Mouse (Mus musculus): Measurements from ENCODE around the gene Elof1. TPM values are rescaled to one million over a fixed set of nuclear protein-coding genes. Genes with fewer than 3 reads are reported as not detected.

Gene Elof1
- total RNA-seq, 1 experiment: 85.3 TPM

DNA sequence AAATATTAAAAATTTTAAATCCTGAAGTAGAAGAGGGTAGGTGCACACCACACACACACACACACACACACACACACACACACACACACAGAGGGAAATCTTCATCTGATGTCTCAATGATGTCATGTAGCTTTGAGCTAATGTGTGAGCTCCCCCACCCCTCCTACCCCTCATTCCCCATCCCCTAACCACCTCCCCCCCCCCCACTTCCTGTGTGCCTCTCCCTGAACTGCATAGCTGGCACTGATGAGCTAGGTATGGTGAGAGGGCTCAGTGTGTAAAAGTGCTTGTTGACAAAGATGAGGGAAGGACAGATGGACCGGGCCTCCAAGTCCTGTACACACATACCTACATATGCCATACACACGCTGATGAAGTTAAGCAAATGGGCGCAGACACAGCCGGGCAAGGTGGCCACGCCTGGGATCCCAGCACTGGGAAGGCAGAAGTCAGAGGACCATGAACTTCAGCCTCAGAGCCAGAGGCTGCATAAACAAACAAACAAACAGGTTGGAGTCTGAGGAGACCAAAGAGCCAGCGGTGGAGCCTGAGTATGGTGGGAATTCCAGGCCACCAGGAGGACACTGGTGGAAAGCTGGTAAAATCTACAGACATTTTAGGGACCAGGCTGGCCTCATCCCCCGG, 17.4 kb upstream of the Elof1 start:
- Histone ChIP-seq H3K9me3 (ENCODE audit: control insufficient read depth, insufficient read depth, low read depth, low read length) (no peaks in the 10 kb centered on the region), H3K27ac (ENCODE audit: insufficient read depth, low read depth, low read length, poor library complexity, severe bottlenecking) (no peak overlapping the region), H3K4me1 (ENCODE audit: control insufficient read depth in 2 of 2, insufficient read depth in 2 of 2, low read length in 2 of 2, poor library complexity in 1 of 2) (peaks cover 2 to 19% of the 10 kb centered on the region in 2 experiments; a peak in 2 of 4 replicates), H3K9ac (ENCODE audit: insufficient read depth, low read depth, low read length, poor library complexity, severe bottlenecking) (no peak overlapping the region), H3K4me3 (ENCODE audit: insufficient read depth in 1 of 2, low read depth in 1 of 2, low read length in 2 of 2, poor library complexity in 1 of 2, severe bottlenecking in 1 of 2) (no peak overlapping the region), H3K36me3 (ENCODE audit: control insufficient read depth, insufficient read depth, low read length, poor library complexity, severe bottlenecking) (no peaks in the 10 kb centered on the region)
- DNase-seq (ENCODE audit: low read depth, low spot score): no peak
- no peak for TF ChIP-seq HCFC1 (IDR thresholded peaks at IDR 0.05; ENCODE audit: borderline replicate concordance, insufficient read depth, low read length)
- no peak for TF ChIP-seq ZC3H11A (IDR thresholded peaks at IDR 0.05; ENCODE audit: borderline replicate concordance, low read depth, low read length)
- no peak for TF ChIP-seq CHD2 (IDR thresholded peaks at IDR 0.05; ENCODE audit: low read depth, low read length)
- no peak for TF ChIP-seq ZNF384 (IDR thresholded peaks at IDR 0.05; ENCODE audit: low read depth, low read length)
- no peak for TF ChIP-seq MAFK (IDR thresholded peaks at IDR 0.05; ENCODE audit: insufficient read depth, low read depth, low read length)
- in situ Hi-C loops (cut with MboI; ENCODE audit: low sequenced_read_pairs in 2 of 2, unreplicated experiment in 2 of 2): no loop called here

DNA sequence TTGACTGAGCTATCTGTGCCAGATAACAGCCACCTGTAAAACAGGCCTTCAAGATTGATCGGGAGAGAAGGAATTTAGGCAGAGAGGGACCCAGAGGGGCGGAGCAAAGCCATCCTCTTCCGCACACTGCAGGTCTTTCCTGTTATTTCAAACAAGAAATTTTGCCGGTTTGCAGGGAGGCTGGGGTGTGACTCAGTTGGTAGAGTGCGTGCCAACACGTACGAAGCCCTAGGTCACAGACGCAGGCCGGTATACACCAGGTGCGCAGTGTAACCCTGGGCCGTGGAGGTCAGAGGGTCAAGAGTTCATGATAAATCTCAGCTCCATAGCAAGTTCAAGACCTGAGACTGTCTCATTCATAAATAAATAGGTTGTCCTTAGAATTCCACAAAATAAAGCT, 15.2 kb upstream of the Elof1 start:
- no peak overlapping the region for H3K27ac ChIP-seq (ENCODE audit: insufficient read depth, low read depth, low read length, poor library complexity, severe bottlenecking)
- peak overlapping the region; percentile 66 to 77 for H3K4me3 ChIP-seq (ENCODE audit: insufficient read depth in 1 of 2, low read depth in 1 of 2, low read length in 2 of 2, poor library complexity in 1 of 2, severe bottlenecking in 1 of 2)
- H3K9ac ChIP-seq (ENCODE audit: insufficient read depth, low read depth, low read length, poor library complexity, severe bottlenecking): peak overlapping the region; percentile 67; the same call in 1 of the 2 replicates
- peaks cover 2 to 19% of the 10 kb centered on the region in 2 experiments; a peak in 3 of 4 replicates for H3K4me1 ChIP-seq (ENCODE audit: control insufficient read depth in 2 of 2, insufficient read depth in 2 of 2, low read length in 2 of 2, poor library complexity in 1 of 2)
- TF ChIP-seq MAFK (IDR thresholded peaks at IDR 0.05; ENCODE audit: insufficient read depth, low read depth, low read length) (no peak), ZNF384 (IDR thresholded peaks at IDR 0.05; ENCODE audit: low read depth, low read length) (no peak), CHD2 (IDR thresholded peaks at IDR 0.05; ENCODE audit: low read depth, low read length) (no peak), HCFC1 (IDR thresholded peaks at IDR 0.05; ENCODE audit: borderline replicate concordance, insufficient read depth, low read length) (no peak), ZC3H11A (IDR thresholded peaks at IDR 0.05; ENCODE audit: borderline replicate concordance, low read depth, low read length) (no peak)
- in situ Hi-C loops (cut with MboI; ENCODE audit: low sequenced_read_pairs in 2 of 2, unreplicated experiment in 2 of 2): no loop called here
- no peak for DNase-seq (ENCODE audit: low read depth, low spot score)
- no peaks in the 10 kb centered on the region for H3K9me3 ChIP-seq (ENCODE audit: control insufficient read depth, insufficient read depth, low read depth, low read length)
- no peaks in the 10 kb centered on the region for H3K36me3 ChIP-seq (ENCODE audit: control insufficient read depth, insufficient read depth, low read length, poor library complexity, severe bottlenecking)

DNA sequence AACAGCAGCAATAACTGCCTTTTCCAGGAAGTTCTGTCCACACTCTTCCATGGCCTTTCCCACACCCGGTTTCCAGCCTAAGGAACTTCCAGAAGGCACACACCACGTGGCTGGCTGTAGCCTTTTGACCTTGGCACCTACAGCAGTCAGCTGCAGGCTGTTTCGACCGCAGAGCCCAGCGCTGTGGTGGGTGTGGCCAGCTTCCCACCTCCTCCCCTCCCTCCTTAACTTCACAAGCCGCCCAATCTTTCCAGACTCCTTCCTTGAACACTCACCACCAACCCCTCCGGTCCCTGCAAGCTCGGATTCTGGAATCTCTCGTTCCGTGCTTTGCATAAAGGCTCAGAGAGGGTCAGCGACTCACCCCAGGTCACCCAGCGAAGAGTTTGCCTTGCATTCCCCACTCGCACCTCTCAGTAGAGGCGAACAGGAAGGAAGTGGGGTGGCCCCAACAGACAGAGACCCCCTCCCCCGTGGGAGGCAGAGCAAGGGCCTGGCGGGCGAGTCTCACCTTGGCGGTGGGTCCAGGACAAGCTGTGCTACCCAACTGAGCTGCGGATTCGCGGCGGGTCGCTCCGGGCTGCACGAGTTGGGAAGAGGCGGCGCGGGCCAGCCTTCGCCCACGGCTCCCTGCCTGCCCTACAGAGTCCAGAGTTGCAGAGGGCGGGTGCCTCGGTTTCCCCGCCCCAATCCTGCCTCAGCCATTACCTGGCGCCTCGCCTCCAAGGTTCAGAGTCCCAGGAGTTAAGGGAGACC, 14.4 kb upstream of the Elof1 start:
- Histone ChIP-seq H3K36me3 (ENCODE audit: control insufficient read depth, insufficient read depth, low read length, poor library complexity, severe bottlenecking) (no peaks in the 10 kb centered on the region), H3K9ac (ENCODE audit: insufficient read depth, low read depth, low read length, poor library complexity, severe bottlenecking) (peak overlapping the region; percentile 67), H3K4me1 (ENCODE audit: control insufficient read depth in 2 of 2, insufficient read depth in 2 of 2, low read length in 2 of 2, poor library complexity in 1 of 2) (peaks cover 3 to 22% of the 10 kb centered on the region in 2 experiments; a peak in 3 of 4 replicates), H3K9me3 (ENCODE audit: control insufficient read depth, insufficient read depth, low read depth, low read length) (no peaks in the 10 kb centered on the region), H3K27ac (ENCODE audit: insufficient read depth, low read depth, low read length, poor library complexity, severe bottlenecking) (0 out of 2 replicates have a peak overlapping the region, but pooled peaks have one; percentile 3), H3K4me3 (ENCODE audit: insufficient read depth in 1 of 2, low read depth in 1 of 2, low read length in 2 of 2, poor library complexity in 1 of 2, severe bottlenecking in 1 of 2) (peak overlapping the region; percentile 66 to 77)
- in situ Hi-C loops (cut with MboI; ENCODE audit: low sequenced_read_pairs in 2 of 2, unreplicated experiment in 2 of 2): no loop called here
- no peak for TF ChIP-seq HCFC1 (IDR thresholded peaks at IDR 0.05; ENCODE audit: borderline replicate concordance, insufficient read depth, low read length)
- TF ChIP-seq CHD2 (IDR thresholded peaks at IDR 0.05; ENCODE audit: low read depth, low read length): no peak
- TF ChIP-seq ZC3H11A (IDR thresholded peaks at IDR 0.05; ENCODE audit: borderline replicate concordance, low read depth, low read length): no peak
- TF ChIP-seq MAFK (IDR thresholded peaks at IDR 0.05; ENCODE audit: insufficient read depth, low read depth, low read length): no peak
- TF ChIP-seq ZNF384 (IDR thresholded peaks at IDR 0.05; ENCODE audit: low read depth, low read length): no peak
- DNase-seq (ENCODE audit: low read depth, low spot score): peak; percentile 73

- no peak for DNase-seq (ENCODE audit: low read depth, low spot score)
- no peaks in the 10 kb centered on the region for H3K36me3 ChIP-seq (ENCODE audit: control insufficient read depth, insufficient read depth, low read length, poor library complexity, severe bottlenecking)
- H3K9me3 ChIP-seq (ENCODE audit: control insufficient read depth, insufficient read depth, low read depth, low read length): no peaks in the 10 kb centered on the region
- in situ Hi-C loops (cut with MboI; ENCODE audit: low sequenced_read_pairs in 2 of 2, unreplicated experiment in 2 of 2): no loop called here
- H3K4me3 ChIP-seq (ENCODE audit: insufficient read depth in 1 of 2, low read depth in 1 of 2, low read length in 2 of 2, poor library complexity in 1 of 2, severe bottlenecking in 1 of 2): no peak overlapping the region
- TF ChIP-seq MAFK (IDR thresholded peaks at IDR 0.05; ENCODE audit: insufficient read depth, low read depth, low read length) (no peak), ZC3H11A (IDR thresholded peaks at IDR 0.05; ENCODE audit: borderline replicate concordance, low read depth, low read length) (no peak), CHD2 (IDR thresholded peaks at IDR 0.05; ENCODE audit: low read depth, low read length) (no peak), ZNF384 (IDR thresholded peaks at IDR 0.05; ENCODE audit: low read depth, low read length) (no peak), HCFC1 (IDR thresholded peaks at IDR 0.05; ENCODE audit: borderline replicate concordance, insufficient read depth, low read length) (no peak)
- peaks cover 3 to 8% of the 10 kb centered on the region in 2 experiments; a peak in 3 of 4 replicates for H3K4me1 ChIP-seq (ENCODE audit: control insufficient read depth in 2 of 2, insufficient read depth in 2 of 2, low read length in 2 of 2, poor library complexity in 1 of 2)
- H3K27ac ChIP-seq (ENCODE audit: insufficient read depth, low read depth, low read length, poor library complexity, severe bottlenecking): no peak overlapping the region
- no peak overlapping the region for H3K9ac ChIP-seq (ENCODE audit: insufficient read depth, low read depth, low read length, poor library complexity, severe bottlenecking)
Observed at GRCm38 (mm10) chr9:22125246-22126027, 8.5 kb upstream of the Elof1 start.

Data from ES-E14 (cell line).